Mouse (Mus musculus): ENCODE data around the gene Dlgap1. TPM values are rescaled to one million over a fixed set of nuclear protein-coding genes. Genes with fewer than 3 reads are reported as not detected.

Dlgap1 gene
- 1.3 TPM in 2 replicates for polyA plus RNA-seq (2015; fragmentation: Nextera tagmentation; extraction: Ambion mirVana)

DNA sequence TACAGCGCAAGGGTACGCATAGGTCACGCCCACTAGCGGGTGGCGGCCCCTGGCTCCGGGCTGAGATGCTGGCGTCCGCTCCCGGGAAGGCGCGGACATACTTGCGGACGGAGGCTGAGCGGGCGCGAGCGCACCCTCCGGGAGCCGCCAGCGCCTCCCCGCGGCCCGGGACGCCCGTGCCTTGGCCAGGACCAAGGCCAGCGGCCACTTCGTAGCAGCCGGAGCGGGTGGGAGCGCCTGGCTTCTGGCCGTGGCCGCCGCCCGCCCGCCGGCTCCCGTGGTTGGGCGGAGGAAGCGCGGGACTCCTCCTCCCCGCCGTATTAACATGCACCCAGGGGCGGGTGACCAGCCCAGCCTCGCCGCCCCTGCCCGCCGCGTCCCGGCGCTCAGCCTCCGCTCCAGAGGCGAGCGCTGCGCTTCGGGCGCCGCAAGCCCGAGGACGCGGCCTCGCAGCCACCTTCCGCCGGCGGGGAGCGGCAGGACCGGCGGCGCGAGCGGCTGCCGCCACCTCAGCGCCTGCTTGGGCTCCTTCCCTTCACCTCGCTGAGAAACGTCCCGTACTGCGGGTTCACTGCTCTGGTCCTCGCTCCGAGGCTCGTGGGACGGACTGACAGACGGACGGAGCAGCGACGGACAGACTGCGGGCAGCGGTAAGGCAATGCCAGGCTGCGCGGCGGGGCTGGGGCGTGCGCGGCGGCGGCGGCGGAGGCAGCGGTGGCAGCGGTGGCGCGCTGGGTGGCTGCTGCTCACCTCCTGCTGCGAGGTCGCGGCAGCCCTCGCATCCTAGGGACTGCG, at the start of gene Dlgap1:
Dlgap1 (plus strand) TSS at position 53 of the 795 bp plus-strand sequence.
- H3K27ac ChIP-seq (ENCODE audit: low read length): no peak within 1 kb of the TSS
- peak within 1 kb of the TSS; percentile 99 for H3K4me2 ChIP-seq (ENCODE audit: low read depth, low read length)
- H3K4me3 ChIP-seq (ENCODE audit: low read length): peak within 1 kb of the TSS; percentile 61
- peaks cover 23% of the 10 kb centered on the region for H3K27me3 ChIP-seq (replicated peaks; ENCODE audit: control insufficient read depth, insufficient read depth, low read length)
- no peaks in the 10 kb centered on the region for H3K9me3 ChIP-seq (ENCODE audit: control insufficient read depth, low read length)
- peak within 1 kb of the TSS; percentile 66 for H3K9ac ChIP-seq (ENCODE audit: low read depth, low read length)
- no peaks in the 10 kb centered on the region for H3K36me3 ChIP-seq (ENCODE audit: control insufficient read depth, insufficient read depth, low read length)
- peaks cover 10% of the 10 kb centered on the region for H3K4me1 ChIP-seq (ENCODE audit: control insufficient read depth, insufficient read depth, low read length)
- under 1% methylated on average over 81 of the region's 105 CpGs for WGBS
- ATAC-seq: peak; percentile 99

- H3K9ac ChIP-seq (ENCODE audit: low read depth, low read length): no peak overlapping the region
- no peak overlapping the region for H3K27ac ChIP-seq (ENCODE audit: low read length)
- H3K4me1 ChIP-seq (ENCODE audit: control insufficient read depth, insufficient read depth, low read length): no peaks in the 10 kb centered on the region
- H3K9me3 ChIP-seq (ENCODE audit: control insufficient read depth, low read length): no peaks in the 10 kb centered on the region
- WGBS: 59% methylated on average over 1 of the region's 1 CpGs
- no peaks in the 10 kb centered on the region for H3K36me3 ChIP-seq (ENCODE audit: control insufficient read depth, insufficient read depth, low read length)
- no peaks in the 10 kb centered on the region for H3K27me3 ChIP-seq (replicated peaks; ENCODE audit: control insufficient read depth, insufficient read depth, low read length)
- no peak overlapping the region for H3K4me2 ChIP-seq (ENCODE audit: low read depth, low read length)
- no peak overlapping the region for H3K4me3 ChIP-seq (ENCODE audit: low read length)
- ATAC-seq: no peak
These were observed 13.9 kb upstream of the Dlgap1 start for GRCm38 (mm10) chr17:69954936-69955335.

DNA sequence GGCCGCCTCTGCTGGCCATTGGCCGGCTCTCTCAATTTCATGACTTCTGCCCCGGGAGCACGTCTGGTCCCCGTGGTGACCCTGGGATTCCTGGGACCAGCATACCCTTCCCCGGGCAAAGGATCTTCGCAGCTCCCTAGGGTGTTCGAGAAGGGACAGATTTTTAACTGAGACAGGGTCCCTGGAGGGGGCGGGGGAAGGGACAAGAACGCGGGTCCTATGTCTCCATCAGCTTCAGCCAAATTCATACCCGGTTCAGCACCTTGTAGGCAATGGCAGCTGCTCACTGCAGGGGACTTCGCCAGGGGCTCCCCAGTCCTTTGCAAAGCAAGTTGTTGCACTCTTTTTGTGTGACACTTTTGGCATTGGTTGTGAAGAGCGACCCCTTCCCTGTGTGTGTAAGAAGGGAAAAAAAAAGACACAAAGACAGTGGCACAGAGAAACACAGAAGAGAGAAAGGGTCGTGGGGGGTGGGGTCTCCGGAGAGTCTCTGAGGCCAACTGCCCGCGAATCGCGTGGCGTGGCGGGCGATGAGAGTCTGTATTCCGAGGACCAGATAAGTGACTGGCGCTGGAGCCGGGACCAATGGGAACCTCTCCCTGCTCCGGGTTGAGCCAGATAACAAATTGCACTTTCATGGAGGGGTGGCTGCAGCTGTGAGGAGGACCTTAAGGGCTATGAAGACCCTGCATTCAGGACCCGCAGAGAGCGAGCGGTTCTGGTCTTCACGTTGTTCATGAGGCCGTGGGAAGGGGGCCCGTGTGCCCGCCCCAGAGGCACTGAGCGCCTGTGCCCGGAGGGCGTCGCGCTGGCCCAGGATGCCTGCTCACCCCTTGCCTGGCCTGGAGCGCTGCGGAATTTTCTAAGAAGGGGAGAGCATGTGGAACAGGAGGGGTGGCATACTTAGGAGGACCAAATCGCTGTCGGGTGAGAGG, 1.2 kb downstream of the Dlgap1 start:
- Histone ChIP-seq H3K27ac (ENCODE audit: low read length) (no peak overlapping the region), H3K27me3 (replicated peaks; ENCODE audit: control insufficient read depth, insufficient read depth, low read length) (peaks cover 23% of the 10 kb centered on the region), H3K4me3 (ENCODE audit: low read length) (peak overlapping the region; percentile 61), H3K36me3 (ENCODE audit: control insufficient read depth, insufficient read depth, low read length) (no peaks in the 10 kb centered on the region), H3K4me2 (ENCODE audit: low read depth, low read length) (peak overlapping the region; percentile 99), H3K9ac (ENCODE audit: low read depth, low read length) (0 out of 2 replicates have a peak overlapping the region, but pooled peaks have one; percentile 66), H3K9me3 (ENCODE audit: control insufficient read depth, low read length) (no peaks in the 10 kb centered on the region), H3K4me1 (ENCODE audit: control insufficient read depth, insufficient read depth, low read length) (peaks cover 10% of the 10 kb centered on the region)
- WGBS: 1% methylated on average over 43 of the region's 43 CpGs
- 0 out of 2 replicates have a peak, but pooled peaks have one; percentile 11 for ATAC-seq

DNA sequence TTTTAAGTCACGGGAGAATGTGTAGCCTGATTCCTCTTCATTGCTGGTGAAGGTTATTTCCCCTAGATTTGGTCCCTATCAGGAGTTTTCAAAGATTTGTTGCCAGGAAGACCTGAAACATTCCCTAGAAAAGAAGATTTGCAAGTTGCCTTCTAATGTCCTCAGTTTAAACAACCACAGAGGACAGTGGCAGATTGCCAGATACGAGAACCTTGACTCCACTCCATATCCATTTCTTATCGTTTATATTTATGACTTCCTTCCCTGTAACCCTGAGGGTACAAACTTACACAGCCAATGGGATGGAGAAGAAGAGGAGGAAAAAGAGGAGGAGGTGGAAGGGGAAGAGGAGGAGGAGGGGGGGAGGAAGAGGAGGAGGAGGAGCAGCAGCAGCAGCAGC, 4.2 kb downstream of the Dlgap1 start:
- Histone ChIP-seq H3K4me1 (ENCODE audit: control insufficient read depth, insufficient read depth, low read length) (peaks cover 10% of the 10 kb centered on the region), H3K27me3 (replicated peaks; ENCODE audit: control insufficient read depth, insufficient read depth, low read length) (peaks cover 23% of the 10 kb centered on the region), H3K4me3 (ENCODE audit: low read length) (no peak overlapping the region), H3K4me2 (ENCODE audit: low read depth, low read length) (no peak overlapping the region), H3K27ac (ENCODE audit: low read length) (no peak overlapping the region), H3K9me3 (ENCODE audit: control insufficient read depth, low read length) (no peaks in the 10 kb centered on the region), H3K36me3 (ENCODE audit: control insufficient read depth, insufficient read depth, low read length) (no peaks in the 10 kb centered on the region), H3K9ac (ENCODE audit: low read depth, low read length) (no peak overlapping the region)
- 48% methylated on average over 3 of the region's 3 CpGs for WGBS
- no peak for ATAC-seq

GRCm38 (mm10) chr17:69973991-69974390, 5.1 kb downstream of the Dlgap1 start:
- Histone ChIP-seq H3K9me3 (ENCODE audit: control insufficient read depth, low read length) (no peaks in the 10 kb centered on the region), H3K4me2 (ENCODE audit: low read depth, low read length) (no peak overlapping the region), H3K27me3 (replicated peaks; ENCODE audit: control insufficient read depth, insufficient read depth, low read length) (peaks cover 20% of the 10 kb centered on the region), H3K4me3 (ENCODE audit: low read length) (no peak overlapping the region), H3K4me1 (ENCODE audit: control insufficient read depth, insufficient read depth, low read length) (peaks cover 10% of the 10 kb centered on the region), H3K9ac (ENCODE audit: low read depth, low read length) (no peak overlapping the region), H3K27ac (ENCODE audit: low read length) (no peak overlapping the region), H3K36me3 (ENCODE audit: control insufficient read depth, insufficient read depth, low read length) (no peaks in the 10 kb centered on the region)
- WGBS: 57% methylated on average over 6 of the region's 6 CpGs
- ATAC-seq: no peak

- H3K36me3 ChIP-seq (ENCODE audit: control insufficient read depth, insufficient read depth, low read length): no peaks in the 10 kb centered on the region
- ATAC-seq: no peak
- H3K9me3 ChIP-seq (ENCODE audit: control insufficient read depth, low read length): no peaks in the 10 kb centered on the region
- no peaks in the 10 kb centered on the region for H3K4me1 ChIP-seq (ENCODE audit: control insufficient read depth, insufficient read depth, low read length)
- no peak overlapping the region for H3K27ac ChIP-seq (ENCODE audit: low read length)
- WGBS: 49% methylated on average over 6 of the region's 6 CpGs
- no peak overlapping the region for H3K9ac ChIP-seq (ENCODE audit: low read depth, low read length)
- no peak overlapping the region for H3K4me2 ChIP-seq (ENCODE audit: low read depth, low read length)
- H3K27me3 ChIP-seq (replicated peaks; ENCODE audit: control insufficient read depth, insufficient read depth, low read length): no peaks in the 10 kb centered on the region
- H3K4me3 ChIP-seq (ENCODE audit: low read length): no peak overlapping the region
These were observed 13.5 kb downstream of the Dlgap1 start for GRCm38 (mm10) chr17:69982236-69982923.

GRCm38 (mm10) chr17:69996406-69996805, 27.5 kb downstream of the Dlgap1 start:
- Histone ChIP-seq H3K9ac (ENCODE audit: low read depth, low read length) (no peak overlapping the region), H3K36me3 (ENCODE audit: control insufficient read depth, insufficient read depth, low read length) (no peaks in the 10 kb centered on the region), H3K27me3 (replicated peaks; ENCODE audit: control insufficient read depth, insufficient read depth, low read length) (no peaks in the 10 kb centered on the region), H3K9me3 (ENCODE audit: control insufficient read depth, low read length) (no peaks in the 10 kb centered on the region), H3K4me1 (ENCODE audit: control insufficient read depth, insufficient read depth, low read length) (no peaks in the 10 kb centered on the region), H3K4me2 (ENCODE audit: low read depth, low read length) (no peak overlapping the region), H3K4me3 (ENCODE audit: low read length) (no peak overlapping the region), H3K27ac (ENCODE audit: low read length) (no peak overlapping the region)
- ATAC-seq: no peak
- 85% methylated on average over 2 of the region's 2 CpGs for WGBS

DNA sequence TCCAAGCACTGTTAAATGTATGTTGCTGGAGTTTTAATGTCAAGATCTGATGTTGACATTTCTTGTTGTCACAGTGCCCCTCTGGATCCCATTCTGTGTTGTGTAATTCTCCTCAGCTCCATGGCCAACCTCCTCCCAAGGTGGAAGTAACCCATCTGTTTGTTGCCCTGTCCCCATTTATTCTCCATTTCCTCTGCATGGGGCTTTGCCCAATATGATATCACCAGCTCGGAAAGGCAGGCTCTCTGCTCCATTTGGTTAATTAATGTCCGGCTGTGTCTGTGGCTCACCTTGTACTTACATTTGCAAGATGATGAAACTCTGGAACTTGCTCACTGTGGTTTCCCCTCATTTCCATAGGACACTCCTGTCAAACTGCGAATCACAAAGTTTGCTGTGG, 33.2 kb downstream of the Dlgap1 start:
- WGBS: 86% methylated on average over 3 of the region's 3 CpGs
- no peaks in the 10 kb centered on the region for H3K9me3 ChIP-seq (ENCODE audit: control insufficient read depth, low read length)
- H3K4me3 ChIP-seq (ENCODE audit: low read length): no peak overlapping the region
- no peaks in the 10 kb centered on the region for H3K36me3 ChIP-seq (ENCODE audit: control insufficient read depth, insufficient read depth, low read length)
- H3K4me2 ChIP-seq (ENCODE audit: low read depth, low read length): no peak overlapping the region
- no peak overlapping the region for H3K9ac ChIP-seq (ENCODE audit: low read depth, low read length)
- no peaks in the 10 kb centered on the region for H3K27me3 ChIP-seq (replicated peaks; ENCODE audit: control insufficient read depth, insufficient read depth, low read length)
- H3K27ac ChIP-seq (ENCODE audit: low read length): no peak overlapping the region
- H3K4me1 ChIP-seq (ENCODE audit: control insufficient read depth, insufficient read depth, low read length): no peaks in the 10 kb centered on the region
- ATAC-seq: no peak

DNA sequence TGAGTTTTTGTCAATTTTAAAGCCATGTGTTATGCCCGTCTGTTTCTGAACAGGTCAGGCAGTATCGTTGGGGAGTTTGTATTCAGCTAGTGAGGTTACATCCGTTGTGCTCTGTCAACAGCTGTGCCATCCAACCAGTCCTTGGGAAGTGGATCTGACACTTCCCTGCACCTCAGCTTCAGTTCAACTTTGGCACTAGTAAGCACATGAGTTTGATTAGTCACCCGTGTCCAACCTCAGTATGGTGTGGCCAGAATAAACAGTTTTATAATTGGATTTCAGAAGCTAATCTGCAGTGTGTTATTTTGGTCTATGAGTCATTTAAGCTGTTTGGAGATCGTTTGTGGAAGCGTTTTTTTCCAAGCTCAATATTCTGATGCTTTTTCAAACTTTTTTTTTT, 35.8 kb downstream of the Dlgap1 start:
- Histone ChIP-seq H3K36me3 (ENCODE audit: control insufficient read depth, insufficient read depth, low read length) (no peaks in the 10 kb centered on the region), H3K4me2 (ENCODE audit: low read depth, low read length) (no peak overlapping the region), H3K4me3 (ENCODE audit: low read length) (no peak overlapping the region), H3K27me3 (replicated peaks; ENCODE audit: control insufficient read depth, insufficient read depth, low read length) (no peaks in the 10 kb centered on the region), H3K27ac (ENCODE audit: low read length) (no peak overlapping the region), H3K9ac (ENCODE audit: low read depth, low read length) (no peak overlapping the region), H3K9me3 (ENCODE audit: control insufficient read depth, low read length) (no peaks in the 10 kb centered on the region), H3K4me1 (ENCODE audit: control insufficient read depth, insufficient read depth, low read length) (no peaks in the 10 kb centered on the region)
- ATAC-seq: no peak
- WGBS: 75% methylated on average over 6 of the region's 6 CpGs
